Mouse (Mus musculus) heart, embryonic 12.5 days (tissue): Measurements from ENCODE around the gene Gm47985. TPM values are rescaled to one million over a fixed set of nuclear protein-coding genes. Genes with fewer than 3 reads are reported as not detected.
"Not testable (repeated sequence)": the region's sequence is repeated elsewhere in the genome, so short reads cannot be mapped to it uniquely, and the experiment has no call there.

Source experiments
- ATAC-seq: fragments of 200-750 bp; cut with Nextera tagmentation; 2 replicates; pipeline ENCODE4 v1.8.0; 2017; ENCODE audit warnings: moderate TSS enrichment, moderate library complexity; ENCODE audit not compliant: insufficient number of reproducible peaks, low FRiP score
- H3K27ac ChIP-seq: fragments of 300-500 bp; sonication (generic); 2 replicates; pipeline ENCODE4 v1.5.1; 2016; ENCODE audit warnings: mild to moderate bottlenecking, moderate library complexity; ENCODE audit not compliant: poor library complexity, severe bottlenecking
- H3K27me3 ChIP-seq: fragments of 300-500 bp; sonication (generic); replicated peaks from 2 replicates; pipeline ENCODE4 v1.6.1; 2016; ENCODE audit warnings: mild to moderate bottlenecking, moderate library complexity
- H3K36me3 ChIP-seq: fragments of 300-500 bp; sonication (generic); 2 replicates; pipeline ENCODE4 v1.6.1; 2016; ENCODE audit warnings: mild to moderate bottlenecking, moderate library complexity
- H3K4me1 ChIP-seq: fragments of 300-500 bp; sonication (generic); replicated peaks from 2 replicates; pipeline ENCODE4 v1.6.1; 2016; ENCODE audit warnings: mild to moderate bottlenecking
- H3K4me2 ChIP-seq: fragments of 300-500 bp; sonication (generic); 2 replicates; pipeline ENCODE4 v1.6.1; 2016; ENCODE audit warnings: mild to moderate bottlenecking, moderate library complexity
- H3K4me3 ChIP-seq: fragments of 300-500 bp; sonication (generic); 2 replicates; pipeline ENCODE4 v1.5.1; 2016; ENCODE audit warnings: mild to moderate bottlenecking
- H3K9ac ChIP-seq: fragments of 300-500 bp; sonication (generic); 2 replicates; pipeline ENCODE4 v1.6.1; 2016; ENCODE audit warnings: mild to moderate bottlenecking, moderate library complexity
- H3K9me3 ChIP-seq: fragments of 300-500 bp; sonication (generic); replicated peaks from 2 replicates; pipeline ENCODE4 v1.6.1; 2016; ENCODE audit warnings: mild to moderate bottlenecking, moderate library complexity
- WGBS: fragments of 180-500 bp; shearing (Covaris S2); methylation state at CpG from one replicate; pipeline ENCODE4 v1.1.7; 2016; 5-methylcytosine and 5-hydroxymethylcytosine counted together
- polyA plus RNA-seq: library from polyadenylated mRNA; unstranded; fragments of >200 nt; fragmentation: Nextera tagmentation; extraction: Ambion mirVana; gene quantifications from 2 replicates; pipeline ENCODE4 v1.2.1, GENCODE M21; 2016

Gene Gm47985
- polyA plus RNA-seq, 1 experiment from 2014 or later, result 3.1 TPM

GRCm38 (mm10) chr1:151178505-151179083 lies 3.7 kb upstream of the Gm47985 start:
- Histone ChIP-seq H3K9me3 (no peaks in the 10 kb centered on the region), H3K36me3 (no peaks in the 10 kb centered on the region), H3K4me3 (no peak overlapping the region), H3K9ac (no peak overlapping the region), H3K4me2 (no peak overlapping the region), H3K27ac (no peak overlapping the region), H3K27me3 (no peaks in the 10 kb centered on the region), H3K4me1 (peaks cover 11% of the 10 kb centered on the region)
- WGBS, result 70% methylated on average over 2 of the region's 2 CpGs
- no peak for ATAC-seq

- H3K4me1 ChIP-seq, result peaks cover 11% of the 10 kb centered on the region
- H3K36me3 ChIP-seq, result no peaks in the 10 kb centered on the region
- no peak for ATAC-seq
- no peak overlapping the region for H3K27ac ChIP-seq
- no peak overlapping the region for H3K9ac ChIP-seq
- H3K27me3 ChIP-seq, result no peaks in the 10 kb centered on the region
- H3K4me3 ChIP-seq, result no peak overlapping the region
- 77% methylated on average over 2 of the region's 2 CpGs for WGBS
- H3K4me2 ChIP-seq, result no peak overlapping the region
- H3K9me3 ChIP-seq, result no peaks in the 10 kb centered on the region
Observed at GRCm38 (mm10) chr1:151180167-151180566, 2.2 kb upstream of the Gm47985 start.

GRCm38 (mm10) chr1:151186186-151186585 lies 3.8 kb downstream of the Gm47985 start:
- H3K9me3 ChIP-seq, ATAC-seq, H3K27me3 ChIP-seq, H3K9ac ChIP-seq, H3K4me1 ChIP-seq, H3K27ac ChIP-seq, H3K4me2 ChIP-seq, H3K4me3 ChIP-seq, H3K36me3 ChIP-seq: not testable (repeated sequence)
- 70% methylated on average over 3 of the region's 3 CpGs for WGBS

GRCm38 (mm10) chr1:151186879-151187424 lies 4.6 kb downstream of the Gm47985 start:
- WGBS, result 45% methylated on average over 4 of the region's 4 CpGs
- not testable (repeated sequence) for ATAC-seq

GRCm38 (mm10) chr1:151188469-151188868 lies 6.1 kb downstream of the Gm47985 start:
- Histone ChIP-seq H3K4me3 (no peak overlapping the region), H3K4me1 (no peaks in the 10 kb centered on the region), H3K9me3 (no peaks in the 10 kb centered on the region), H3K27me3 (no peaks in the 10 kb centered on the region), H3K36me3 (no peaks in the 10 kb centered on the region), H3K4me2 (no peak overlapping the region), H3K27ac (no peak overlapping the region), H3K9ac (no peak overlapping the region)
- no peak for ATAC-seq
- WGBS, result 78% methylated on average over 4 of the region's 4 CpGs

More at GRCm38 (mm10) chr1:151186879-151187424, 4.6 kb downstream of the Gm47985 start:
- H3K27ac ChIP-seq, H3K4me2 ChIP-seq, H3K4me3 ChIP-seq, H3K9ac ChIP-seq, H3K4me1 ChIP-seq, H3K9me3 ChIP-seq, H3K27me3 ChIP-seq, H3K36me3 ChIP-seq: not testable (repeated sequence)

GRCm38 (mm10) chr1:151192075-151192474 lies 9.7 kb downstream of the Gm47985 start, which contains the start of gene Gm8947:
Gm8947 (plus strand) TSS chr1:151192376.
- not testable (repeated sequence) for H3K9ac ChIP-seq, H3K27me3 ChIP-seq, H3K4me3 ChIP-seq, ATAC-seq, H3K27ac ChIP-seq, H3K36me3 ChIP-seq, H3K4me2 ChIP-seq, H3K4me1 ChIP-seq, H3K9me3 ChIP-seq
- WGBS, result 100% methylated on average over 1 of the region's 7 CpGs

GRCm38 (mm10) chr1:151192739-151193138 lies 10.4 kb downstream of the Gm47985 start:
- not testable (repeated sequence) for H3K4me1 ChIP-seq, H3K36me3 ChIP-seq, H3K27me3 ChIP-seq, H3K27ac ChIP-seq, H3K4me3 ChIP-seq, H3K4me2 ChIP-seq, ATAC-seq, H3K9ac ChIP-seq, H3K9me3 ChIP-seq
- WGBS, result 89% methylated on average over 15 of the region's 15 CpGs

GRCm38 (mm10) chr1:151195986-151196385 lies 13.6 kb downstream of the Gm47985 start:
- not testable (repeated sequence) for H3K4me1 ChIP-seq, H3K9me3 ChIP-seq, ATAC-seq, H3K27me3 ChIP-seq, H3K27ac ChIP-seq, H3K4me3 ChIP-seq, H3K36me3 ChIP-seq, H3K9ac ChIP-seq, H3K4me2 ChIP-seq
- 76% methylated on average over 4 of the region's 4 CpGs for WGBS

- H3K4me2 ChIP-seq, ATAC-seq, H3K36me3 ChIP-seq, H3K9me3 ChIP-seq, H3K27me3 ChIP-seq, H3K4me1 ChIP-seq, H3K9ac ChIP-seq, H3K27ac ChIP-seq, H3K4me3 ChIP-seq: not testable (repeated sequence)
- WGBS, result 44% methylated on average over 3 of the region's 3 CpGs
Observed at GRCm38 (mm10) chr1:151196690-151197089, 14.4 kb downstream of the Gm47985 start.

GRCm38 (mm10) chr1:151198120-151198519 lies 15.8 kb downstream of the Gm47985 start, which contains the start of gene Gm47995:
Gm47995 (plus strand) TSS chr1:151198448.
- H3K4me3 ChIP-seq, H3K27ac ChIP-seq, H3K9me3 ChIP-seq, H3K4me2 ChIP-seq, ATAC-seq, H3K4me1 ChIP-seq, H3K27me3 ChIP-seq, H3K9ac ChIP-seq, H3K36me3 ChIP-seq: not testable (repeated sequence)
- 58% methylated on average over 4 of the region's 4 CpGs for WGBS

GRCm38 (mm10) chr1:151200620-151201019 lies 18.3 kb downstream of the Gm47985 start:
- not testable (repeated sequence) for H3K9ac ChIP-seq, H3K27me3 ChIP-seq, H3K27ac ChIP-seq, H3K9me3 ChIP-seq, H3K4me3 ChIP-seq, H3K36me3 ChIP-seq, H3K4me2 ChIP-seq, ATAC-seq, H3K4me1 ChIP-seq

- WGBS, result 39% methylated on average over 4 of the region's 5 CpGs
- H3K27me3 ChIP-seq, H3K4me1 ChIP-seq, H3K9ac ChIP-seq, H3K4me2 ChIP-seq, H3K27ac ChIP-seq, H3K36me3 ChIP-seq, H3K9me3 ChIP-seq, H3K4me3 ChIP-seq: not testable (repeated sequence)
- ATAC-seq, result peak; percentile 51; the same call in 1 of the 2 replicates
Observed at GRCm38 (mm10) chr1:151202771-151203170, 20.4 kb downstream of the Gm47985 start.
